Mouse (Mus musculus): ENCODE results near the gene Fbxw8.

DNA sequence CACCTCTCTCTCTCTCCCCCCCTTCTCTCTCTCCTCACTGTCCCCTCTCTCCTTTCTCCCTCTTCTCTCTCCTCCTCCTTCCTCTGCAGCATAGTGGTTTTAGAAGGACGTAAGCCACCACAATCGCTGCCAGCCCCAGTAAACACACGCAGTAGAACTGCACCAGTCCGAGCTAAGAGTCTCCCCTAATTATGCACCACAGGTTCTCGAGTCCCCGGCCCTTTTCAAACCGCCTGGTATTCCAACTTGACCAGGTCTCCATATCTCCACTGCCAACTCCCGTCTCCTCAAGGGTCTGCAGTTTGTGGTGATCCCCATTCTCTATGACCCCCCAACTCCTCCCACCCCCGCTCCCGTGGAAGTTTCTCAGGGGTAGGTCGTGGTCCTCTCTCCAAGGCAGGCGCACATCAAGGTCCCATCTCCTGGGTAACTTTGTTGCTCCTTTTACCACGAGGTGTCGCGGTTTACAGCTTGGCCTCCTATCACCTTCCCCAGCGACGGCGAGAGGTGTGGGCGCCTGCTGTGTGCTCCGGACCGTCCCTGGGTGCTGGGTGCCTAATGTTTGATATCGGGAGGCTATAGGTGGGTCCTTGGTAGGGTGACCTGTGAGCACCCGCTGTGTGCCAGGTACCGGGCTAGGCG, 15.7 kb upstream of the Fbxw8 start:
- TF ChIP-seq CTCF (IDR thresholded peaks at IDR 0.05; ENCODE audit: borderline replicate concordance, control insufficient read depth, extremely low read depth, insufficient read depth, low read length, poor library complexity) (no peak), POLR2A (IDR thresholded peaks at IDR 0.05; ENCODE audit: control insufficient read depth, extremely low read depth, insufficient read depth, low read length, poor library complexity) (no peak)
